Mouse (Mus musculus) stomach, embryonic 16.5 days (tissue): ENCODE results near the gene Bank1. TPM values are rescaled to one million over a fixed set of nuclear protein-coding genes. Genes with fewer than 3 reads are reported as not detected.

ENCODE experiments used
- ATAC-seq: fragments of 200-750 bp; cut with Nextera tagmentation; 2 replicates; pipeline ENCODE4 v1.8.0; 2017; ENCODE audit warnings: moderate number of reproducible peaks, moderate TSS enrichment; ENCODE audit not compliant: insufficient read depth, low FRiP score
- H3K27ac ChIP-seq: fragments of 300-500 bp; sonication (generic); 2 replicates; pipeline ENCODE4 v1.5.1; 2014; ENCODE audit warnings: low read length
- H3K27me3 ChIP-seq: fragments of 300-500 bp; sonication (generic); 2 replicates; pipeline ENCODE4 v1.6.1; 2014; ENCODE audit warnings: low read length, control low read depth, mixed read lengths; ENCODE audit not compliant: control insufficient read depth, insufficient read depth
- H3K36me3 ChIP-seq: fragments of 300-500 bp; sonication (generic); 2 replicates; pipeline ENCODE4 v1.6.1; 2014; ENCODE audit warnings: low read length; ENCODE audit not compliant: control insufficient read depth, insufficient read depth
- H3K4me1 ChIP-seq: fragments of 300-500 bp; sonication (generic); 2 replicates; pipeline ENCODE4 v1.6.1; 2014; ENCODE audit warnings: low read length, control low read depth, mixed read lengths; ENCODE audit not compliant: control insufficient read depth, insufficient read depth
- H3K4me2 ChIP-seq: fragments of 300-500 bp; sonication (generic); 2 replicates; pipeline ENCODE4 v1.6.1; 2014; ENCODE audit warnings: low read depth, low read length, mixed read lengths
- H3K4me3 ChIP-seq: fragments of 300-500 bp; sonication (generic); replicated peaks from 2 replicates; pipeline ENCODE4 v1.5.1; 2014; ENCODE audit warnings: mild to moderate bottlenecking, low read length
- H3K9ac ChIP-seq: fragments of 300-500 bp; sonication (generic); 2 replicates; pipeline ENCODE4 v1.6.1; 2014; ENCODE audit warnings: low read length
- H3K9me3 ChIP-seq: fragments of 300-500 bp; sonication (generic); replicated peaks from 2 replicates; pipeline ENCODE4 v1.6.1; 2016; ENCODE audit warnings: low read length, control low read depth; ENCODE audit not compliant: control insufficient read depth
- WGBS: fragments of 180-500 bp; shearing (Covaris S2); extraction: QIAGEN DNeasy Blood & Tissue Kit; methylation state at CpG from one replicate; pipeline ENCODE4 v1.1.7; 2014; 5-methylcytosine and 5-hydroxymethylcytosine counted together
- polyA plus RNA-seq: library from polyadenylated mRNA; unstranded; fragments of >200 nt; fragmentation: Nextera tagmentation; extraction: Ambion mirVana; gene quantifications from 2 replicates; pipeline ENCODE4 v1.2.1, GENCODE M21; 2015

Gene Bank1
- polyA plus RNA-seq, 1 experiment from 2014 or later: 1.7 TPM

GRCm38 (mm10) chr3:136017517-136017916 is 308.3 kb downstream of the Bank1 start:
- H3K4me1 ChIP-seq: no peaks in the 10 kb centered on the region
- H3K4me2 ChIP-seq: no peak overlapping the region
- no peak overlapping the region for H3K27ac ChIP-seq
- no peak overlapping the region for H3K4me3 ChIP-seq
- H3K9ac ChIP-seq: no peak overlapping the region
- no peak for ATAC-seq
- 81% methylated on average over 2 of the region's 2 CpGs for WGBS
- H3K27me3 ChIP-seq: no peaks in the 10 kb centered on the region
- no peaks in the 10 kb centered on the region for H3K9me3 ChIP-seq
- no peaks in the 10 kb centered on the region for H3K36me3 ChIP-seq

- no peak overlapping the region for H3K4me2 ChIP-seq
- no peaks in the 10 kb centered on the region for H3K27me3 ChIP-seq
- no peak overlapping the region for H3K4me3 ChIP-seq
- WGBS: 87% methylated on average over 4 of the region's 4 CpGs
- no peak overlapping the region for H3K27ac ChIP-seq
- no peaks in the 10 kb centered on the region; the same call in 1 of the 2 replicates for H3K9me3 ChIP-seq
- no peaks in the 10 kb centered on the region for H3K36me3 ChIP-seq
- H3K9ac ChIP-seq: no peak overlapping the region
- ATAC-seq: no peak
- peaks cover 7% of the 10 kb centered on the region for H3K4me1 ChIP-seq
Observed at GRCm38 (mm10) chr3:136010616-136011015, 315.2 kb downstream of the Bank1 start.

GRCm38 (mm10) chr3:136007846-136008245 is 318.0 kb downstream of the Bank1 start:
- Histone ChIP-seq H3K9me3 (no peaks in the 10 kb centered on the region; the same call in 1 of the 2 replicates), H3K4me3 (peak overlapping the region; percentile 15), H3K4me1 (peaks cover 7% of the 10 kb centered on the region), H3K4me2 (peak overlapping the region; percentile 46), H3K36me3 (no peaks in the 10 kb centered on the region), H3K27me3 (no peaks in the 10 kb centered on the region), H3K9ac (peak overlapping the region; percentile 48), H3K27ac (peak overlapping the region; percentile 49; the same call in 1 of the 2 replicates)
- peak; percentile 85 for ATAC-seq
- 13% methylated on average over 9 of the region's 9 CpGs for WGBS

GRCm38 (mm10) chr3:136007081-136007828 is 318.6 kb downstream of the Bank1 start:
- peak overlapping the region; percentile 49; the same call in 1 of the 2 replicates for H3K27ac ChIP-seq
- WGBS: 28% methylated on average over 11 of the region's 11 CpGs
- no peaks in the 10 kb centered on the region for H3K27me3 ChIP-seq
- peaks cover 7% of the 10 kb centered on the region for H3K4me1 ChIP-seq
- H3K9ac ChIP-seq: peak overlapping the region; percentile 48
- H3K4me3 ChIP-seq: peak overlapping the region; percentile 15
- H3K9me3 ChIP-seq: no peaks in the 10 kb centered on the region; the same call in 1 of the 2 replicates
- H3K4me2 ChIP-seq: peak overlapping the region; percentile 46
- H3K36me3 ChIP-seq: no peaks in the 10 kb centered on the region
- ATAC-seq: peak; percentile 71
